Mouse (Mus musculus) heart, postnatal 0 days (tissue): ENCODE measurements around the gene Snap47. TPM values are rescaled to one million over a fixed set of nuclear protein-coding genes. Genes with fewer than 3 reads are reported as not detected.

Experiments used
- ATAC-seq: fragments of 200-750 bp; cut with Nextera tagmentation; 2 replicates; pipeline ENCODE4 v1.8.0; 2017; ENCODE audit warnings: low read depth, moderate number of reproducible peaks, moderate library complexity; ENCODE audit not compliant: insufficient read depth
- DNase-seq: peaks from one replicate; pipeline ENCODE4 v3.0.0-alpha.2; 2016; ENCODE audit warnings: low spot score
- H3K27ac ChIP-seq: fragments of 300-500 bp; sonication (generic); 2 replicates; pipeline ENCODE4 v1.5.1; 2014; ENCODE audit warnings: low read depth, mild to moderate bottlenecking
- H3K27me3 ChIP-seq: fragments of 300-500 bp; sonication (generic); 2 replicates; pipeline ENCODE4 v1.6.1; 2014; ENCODE audit warnings: low read length, mixed read lengths; ENCODE audit not compliant: control insufficient read depth, insufficient read depth
- H3K36me3 ChIP-seq: fragments of 300-500 bp; sonication (generic); replicated peaks from 2 replicates; pipeline ENCODE4 v1.6.1; 2014; ENCODE audit warnings: low read length, mixed read lengths; ENCODE audit not compliant: control insufficient read depth, insufficient read depth
- H3K4me1 ChIP-seq: fragments of 300-500 bp; sonication (generic); 2 replicates; pipeline ENCODE4 v1.6.1; 2014; ENCODE audit warnings: antibody characterized with exemption; ENCODE audit not compliant: control insufficient read depth, insufficient read depth
- H3K4me2 ChIP-seq: fragments of 300-500 bp; sonication (generic); 2 replicates; pipeline ENCODE4 v1.6.1; 2014; ENCODE audit warnings: low read depth, mild to moderate bottlenecking, low read length, moderate library complexity
- H3K4me3 ChIP-seq: fragments of 300-500 bp; sonication (generic); 2 replicates; pipeline ENCODE4 v1.5.1; 2014; ENCODE audit warnings: low read depth, low read length
- H3K9ac ChIP-seq: fragments of 300-500 bp; sonication (generic); replicated peaks from 2 replicates; pipeline ENCODE4 v1.6.1; 2014; ENCODE audit warnings: low read depth, low read length, mixed read lengths
- H3K9me3 ChIP-seq: fragments of 300-500 bp; sonication (generic); replicated peaks from 2 replicates; pipeline ENCODE4 v1.6.1; 2016; ENCODE audit warnings: low read length; ENCODE audit not compliant: control insufficient read depth
- CTCF ChIP-seq: IDR thresholded peaks from 2 replicates; pipeline ENCODE4 v1.5.1; 2016; ENCODE audit warnings: antibody characterized with exemption, control low read depth, low read depth
- EP300 ChIP-seq: IDR thresholded peaks from 2 replicates; pipeline ENCODE4 v1.6.1; 2016; ENCODE audit warnings: antibody characterized with exemption, low read depth
- whole genome bisulfite sequencing: fragments of 180-500 bp; shearing (Covaris S2); extraction: QIAGEN DNeasy Blood & Tissue Kit; methylation state at CpG from one replicate; pipeline ENCODE4 v1.1.7; 2014; 5-methylcytosine and 5-hydroxymethylcytosine counted together
- polyA plus RNA-seq: library from polyadenylated mRNA; unstranded; fragments of >200 nt; fragmentation: Nextera tagmentation; extraction: Ambion mirVana; gene quantifications from 2 replicates; pipeline ENCODE4 v1.2.1, GENCODE M21; 2015
- total RNA-seq: library from RNA; depleted of rRNA; stranded (reverse); fragments of >200 nt; gene quantifications from 2 replicates; pipeline ENCODE4 v1.2.3, GENCODE M21; 2014; ENCODE audit warnings: low replicate concordance

Gene Snap47
- total and polyA plus RNA-seq, 2 experiments from 2014 or later, result 57.9 to 87.2 TPM

GRCm38 (mm10) chr11:59432261-59432660, 18.7 kb downstream of the Snap47 start:
- Histone ChIP-seq H3K4me2 (no peak overlapping the region), H3K4me1 (no peaks in the 10 kb centered on the region), H3K9me3 (no peaks in the 10 kb centered on the region), H3K27ac (no peak overlapping the region), H3K27me3 (no peaks in the 10 kb centered on the region), H3K9ac (no peak overlapping the region), H3K4me3 (no peak overlapping the region), H3K36me3 (peaks cover 14% of the 10 kb centered on the region; the same call in 1 of the 2 replicates)
- ATAC-seq (no peak), DNase-seq (no peak)
- TF ChIP-seq CTCF (no peak), EP300 (no peak)
- 52% methylated on average over 3 of the region's 3 CpGs for WGBS

DNA sequence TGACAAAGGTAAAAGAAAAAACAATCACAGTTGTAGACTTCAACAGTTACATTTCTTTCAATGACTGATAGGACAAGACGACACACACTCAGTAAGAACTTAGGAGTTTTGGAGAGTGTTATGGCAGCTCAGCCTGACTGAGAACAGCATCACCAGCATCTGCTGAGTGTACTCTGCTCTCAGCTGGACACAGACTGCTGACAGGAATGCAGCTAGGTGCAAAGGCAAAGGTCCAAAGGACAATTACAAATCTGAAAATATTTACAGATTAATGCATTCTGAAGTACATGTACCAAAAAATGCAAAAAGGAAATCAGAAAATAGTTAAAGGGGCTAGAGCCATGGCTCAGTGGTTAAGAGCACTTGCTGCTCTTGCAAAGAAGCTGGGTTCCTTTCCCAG, 21.0 kb downstream of the Snap47 start:
- Histone ChIP-seq H3K27ac (no peak overlapping the region), H3K9me3 (no peaks in the 10 kb centered on the region), H3K36me3 (peaks cover 20% of the 10 kb centered on the region; the same call in 1 of the 2 replicates), H3K9ac (no peak overlapping the region), H3K4me3 (no peak overlapping the region), H3K27me3 (no peaks in the 10 kb centered on the region), H3K4me1 (0 out of 2 replicates have a peak, but pooled peaks cover 3% of the 10 kb centered on the region), H3K4me2 (no peak overlapping the region)
- TF ChIP-seq EP300 (no peak), CTCF (no peak)
- DNase-seq (no peak), ATAC-seq (no peak)
- WGBS, result 58% methylated on average over 1 of the region's 1 CpGs

GRCm38 (mm10) chr11:59428057-59428660, 22.8 kb downstream of the Snap47 start:
- DNase-seq, result peak; percentile 65
- peak; percentile 83 for ATAC-seq
- TF ChIP-seq EP300 (no peak), CTCF (no peak)
- H3K9ac ChIP-seq, result no peak overlapping the region
- H3K4me2 ChIP-seq, result no peak overlapping the region
- H3K27me3 ChIP-seq, result no peaks in the 10 kb centered on the region
- H3K27ac ChIP-seq, result no peak overlapping the region
- no peak overlapping the region for H3K4me3 ChIP-seq
- WGBS, result 53% methylated on average over 9 of the region's 9 CpGs
- peaks cover 32% of the 10 kb centered on the region; the same call in 1 of the 2 replicates for H3K36me3 ChIP-seq
- 0 out of 2 replicates have a peak, but pooled peaks cover 3% of the 10 kb centered on the region for H3K4me1 ChIP-seq
- no peaks in the 10 kb centered on the region for H3K9me3 ChIP-seq

- 29% methylated on average over 7 of the region's 7 CpGs for WGBS
- ATAC-seq, result peak; percentile 47
These were observed 25.3 kb downstream of the Snap47 start for GRCm38 (mm10) chr11:59425671-59426101.

DNA sequence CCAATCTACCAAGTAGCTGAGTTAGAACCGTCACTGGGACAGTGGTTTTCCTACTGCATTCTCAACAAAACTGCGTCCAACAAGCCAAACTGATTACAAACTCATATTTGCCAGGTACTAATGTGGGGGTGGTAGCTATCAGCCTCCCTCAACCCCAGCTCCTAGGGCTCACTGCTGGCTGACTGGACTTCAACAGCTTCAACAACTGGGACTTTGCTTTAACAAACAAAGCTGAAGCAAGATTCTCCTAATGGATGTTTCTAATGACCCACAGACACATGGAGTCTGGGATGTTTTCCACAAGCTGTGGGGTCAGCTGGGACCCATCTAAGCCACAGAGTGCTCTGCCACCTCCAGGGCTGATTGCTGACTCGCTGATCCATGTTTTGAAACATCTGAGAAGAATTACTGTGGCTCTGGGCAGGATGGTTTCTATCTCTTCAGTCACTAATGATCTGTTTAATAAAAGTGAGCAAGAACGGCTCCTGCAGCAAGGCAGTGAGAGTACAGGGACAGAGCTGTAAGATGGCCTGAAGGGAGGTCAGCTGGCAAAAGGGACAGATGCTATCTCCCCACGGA, 27.9 kb downstream of the Snap47 start:
- no peak for DNase-seq

More at GRCm38 (mm10) chr11:59425671-59426101, 25.3 kb downstream of the Snap47 start:
- H3K9me3 ChIP-seq, result no peaks in the 10 kb centered on the region
- peak; percentile 31 for DNase-seq
- no peak overlapping the region for H3K4me2 ChIP-seq
- peaks cover 32% of the 10 kb centered on the region; the same call in 1 of the 2 replicates for H3K36me3 ChIP-seq
- peak; percentile 60 for TF ChIP-seq CTCF
- no peak for TF ChIP-seq EP300
- no peak overlapping the region for H3K9ac ChIP-seq
- H3K4me1 ChIP-seq, result 0 out of 2 replicates have a peak, but pooled peaks cover 3% of the 10 kb centered on the region
- no peak overlapping the region for H3K4me3 ChIP-seq
- H3K27ac ChIP-seq, result 0 out of 2 replicates have a peak overlapping the region, but pooled peaks have one; percentile 11
- H3K27me3 ChIP-seq, result no peaks in the 10 kb centered on the region

More for the DNA sequence above, 27.9 kb downstream of the Snap47 start:
- no peak overlapping the region for H3K4me3 ChIP-seq
- no peak for ATAC-seq
- peaks cover 49% of the 10 kb centered on the region; the same call in 1 of the 2 replicates for H3K36me3 ChIP-seq
- TF ChIP-seq CTCF (no peak), EP300 (no peak)
- no peak overlapping the region for H3K27ac ChIP-seq
- no peaks in the 10 kb centered on the region for H3K9me3 ChIP-seq
- 0 out of 2 replicates have a peak, but pooled peaks cover 3% of the 10 kb centered on the region for H3K4me1 ChIP-seq
- H3K9ac ChIP-seq, result no peak overlapping the region
- WGBS, result 79% methylated on average over 5 of the region's 5 CpGs
- no peaks in the 10 kb centered on the region for H3K27me3 ChIP-seq
- no peak overlapping the region for H3K4me2 ChIP-seq
